Mouse (Mus musculus): ENCODE results near the gene Exoc3l2. TPM values are rescaled to one million over a fixed set of nuclear protein-coding genes. Genes with fewer than 3 reads are reported as not detected.

Gene Exoc3l2
- not detected in 2 replicates for total RNA-seq (2015; ENCODE audit: low replicate concordance)
- not detected in 2 replicates for total RNA-seq (2017; ENCODE audit: low replicate concordance)

DNA sequence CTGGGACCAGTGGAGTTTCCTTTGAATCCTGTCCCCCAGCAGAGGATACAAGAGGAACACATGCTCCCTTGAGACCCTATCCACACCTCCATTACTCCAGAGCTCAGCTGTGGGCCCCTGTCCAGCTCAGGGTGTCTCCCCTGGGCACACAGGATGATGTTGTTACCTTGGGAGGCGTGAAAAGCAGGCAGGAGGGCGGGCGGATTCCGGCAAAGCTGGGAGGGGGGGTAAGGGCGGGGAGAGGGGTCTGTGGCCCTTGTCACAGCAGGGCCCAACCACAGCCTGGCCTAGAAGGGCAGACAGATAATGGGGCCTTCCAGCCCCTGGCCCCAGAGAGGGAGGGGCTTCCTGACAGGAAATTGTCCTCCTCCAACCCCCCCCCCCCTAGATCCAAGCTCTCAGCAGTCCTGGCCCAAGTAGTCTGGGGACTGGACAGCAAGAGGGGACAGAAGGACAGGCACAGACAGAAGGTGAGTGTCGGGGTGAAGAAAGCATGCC is at the start of gene Exoc3l2:
Exoc3l2 (plus strand) TSS at position 448 of the 498 bp plus-strand sequence.
- ATAC-seq (replicated peaks; ENCODE audit: low FRiP score, poor library complexity, severe bottlenecking): no peak

DNA sequence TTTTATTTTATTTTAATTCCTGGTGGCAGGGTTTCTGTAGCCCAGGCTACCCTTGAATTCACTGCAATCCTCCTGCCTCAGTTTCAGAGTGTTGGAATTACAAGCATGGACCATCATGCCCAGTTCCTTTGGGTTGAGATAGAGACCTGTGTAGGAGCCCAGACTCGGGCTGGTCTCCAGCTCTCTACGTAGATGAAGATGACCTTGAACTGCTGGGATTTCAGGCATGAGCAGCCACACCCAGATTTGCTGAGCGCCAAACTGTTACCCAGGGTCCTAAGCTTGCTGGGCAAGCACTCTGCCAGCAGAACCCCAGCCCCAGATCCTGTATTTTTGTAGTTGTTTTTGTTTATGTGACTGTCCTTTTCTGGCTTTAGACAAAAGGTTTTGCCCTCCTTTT is 49.6 kb upstream of the Exoc3l2 start:
- no peak for ATAC-seq (replicated peaks; ENCODE audit: low FRiP score, poor library complexity, severe bottlenecking)

DNA sequence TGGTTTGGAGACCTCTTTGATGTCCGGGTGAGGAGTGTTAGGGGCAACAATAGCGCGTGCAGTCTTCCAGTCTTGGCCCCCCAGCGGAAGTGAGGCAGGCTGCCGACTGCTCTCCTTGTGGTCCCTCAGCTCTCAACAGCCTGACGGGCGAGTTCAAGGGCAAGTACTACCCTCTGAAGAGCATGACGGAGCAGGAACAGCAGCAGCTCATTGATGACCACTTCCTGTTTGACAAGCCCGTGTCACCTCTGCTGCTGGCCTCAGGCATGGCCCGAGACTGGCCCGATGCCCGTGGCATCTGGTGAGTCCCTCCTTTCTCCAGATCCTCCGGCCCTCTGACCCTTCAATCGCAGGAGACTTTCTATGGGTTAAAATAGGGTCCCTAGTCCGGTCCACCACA is 46.5 kb upstream of the Exoc3l2 start:
- no peak for ATAC-seq (replicated peaks; ENCODE audit: low FRiP score, poor library complexity, severe bottlenecking)

DNA sequence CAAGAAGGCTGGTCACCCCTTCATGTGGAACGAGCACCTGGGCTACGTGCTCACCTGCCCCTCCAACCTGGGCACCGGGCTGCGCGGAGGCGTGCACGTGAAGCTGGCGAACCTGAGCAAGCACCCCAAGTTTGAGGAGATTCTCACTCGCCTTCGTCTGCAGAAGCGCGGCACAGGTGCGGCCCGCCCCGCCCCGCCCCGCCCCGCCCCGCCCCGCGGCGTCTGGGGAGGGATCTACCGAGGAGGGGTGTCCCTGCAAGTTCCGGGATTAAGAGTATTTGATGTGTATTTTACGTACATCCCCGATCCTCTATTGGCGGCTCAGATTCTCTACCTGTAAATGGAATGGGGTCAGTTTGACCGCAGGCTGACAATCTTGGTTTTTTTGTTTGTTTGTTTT is 43.0 kb upstream of the Exoc3l2 start:
- ATAC-seq (replicated peaks; ENCODE audit: low FRiP score, poor library complexity, severe bottlenecking): no peak

DNA sequence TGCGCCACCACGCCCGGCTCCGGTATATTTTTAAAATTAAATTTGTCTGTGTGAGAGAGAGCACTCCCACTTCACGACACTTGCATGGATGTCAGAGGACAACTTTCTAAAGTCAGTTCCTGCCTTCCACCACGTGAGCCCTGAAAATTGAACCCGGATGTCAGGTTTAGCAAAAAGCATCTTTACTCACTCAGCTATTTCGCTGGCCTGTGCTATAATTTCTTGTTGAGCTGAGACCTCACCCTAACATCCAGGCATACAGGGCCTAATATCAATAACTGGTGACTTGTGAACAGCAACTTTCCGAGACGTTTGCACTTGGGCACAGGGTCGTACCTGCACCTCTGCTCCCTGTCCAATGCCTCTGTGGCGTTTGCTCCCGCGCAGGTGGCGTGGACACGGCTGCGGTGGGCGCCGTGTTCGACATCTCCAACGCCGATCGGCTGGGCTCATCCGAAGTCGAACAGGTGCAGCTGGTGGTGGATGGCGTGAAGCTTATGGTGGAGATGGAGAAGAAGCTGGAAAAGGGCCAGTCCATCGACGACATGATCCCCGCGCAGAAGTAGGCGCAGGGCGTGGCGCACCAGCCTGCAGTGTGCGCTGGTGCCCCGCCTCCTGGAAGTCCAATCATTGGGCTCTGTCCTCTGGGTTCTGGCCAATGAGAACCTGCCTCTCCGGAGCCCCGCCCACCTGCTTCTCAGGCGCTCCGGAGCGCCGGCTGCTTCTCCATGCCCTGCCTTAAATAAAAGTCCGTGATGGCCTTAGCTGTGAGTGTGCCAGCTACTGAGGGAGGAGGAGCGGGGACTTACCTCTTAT is 42.1 kb upstream of the Exoc3l2 start:
- ATAC-seq (replicated peaks; ENCODE audit: low FRiP score, poor library complexity, severe bottlenecking): peak; percentile 95

DNA sequence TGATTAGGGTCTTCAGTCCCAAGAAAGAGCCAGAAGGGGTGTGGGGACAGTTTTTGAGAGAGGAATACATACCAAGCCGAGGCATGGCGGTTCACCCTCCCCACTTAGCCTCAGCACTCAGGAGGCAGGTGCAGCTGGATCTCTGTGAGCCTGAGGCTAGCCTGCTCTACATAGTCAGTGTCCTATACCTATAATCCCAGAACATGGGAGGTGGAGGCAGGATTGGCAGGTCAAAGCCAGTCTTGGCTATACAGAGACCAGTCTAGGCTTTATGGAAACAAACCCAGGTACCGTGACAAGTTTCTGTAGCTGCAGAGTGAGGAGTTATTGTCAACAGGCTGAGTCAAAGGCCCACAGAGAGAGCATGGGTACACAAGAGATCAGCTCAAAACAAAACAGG is 40.0 kb upstream of the Exoc3l2 start:
- no peak for ATAC-seq (replicated peaks; ENCODE audit: low FRiP score, poor library complexity, severe bottlenecking)

DNA sequence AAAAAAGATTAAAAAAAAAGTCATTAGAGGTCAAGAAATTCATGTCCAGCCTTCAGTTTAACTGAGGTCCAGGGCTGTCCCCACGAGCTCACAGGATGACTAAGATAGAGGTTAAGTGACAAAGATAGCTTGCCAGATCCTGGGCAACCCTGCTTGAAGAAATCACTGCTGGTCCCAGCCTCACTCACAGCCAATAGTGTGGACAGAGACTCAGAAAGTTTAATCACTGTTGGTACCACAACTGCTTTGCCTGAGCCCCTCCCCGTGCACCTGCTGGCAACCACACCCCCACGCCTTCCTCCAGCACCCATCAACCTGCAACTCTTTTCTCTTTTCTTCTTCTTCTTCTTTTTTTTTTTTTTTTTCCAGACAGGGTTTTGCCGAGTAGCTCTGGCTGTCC is 39.1 kb upstream of the Exoc3l2 start:
- ATAC-seq (replicated peaks; ENCODE audit: low FRiP score, poor library complexity, severe bottlenecking): no peak

DNA sequence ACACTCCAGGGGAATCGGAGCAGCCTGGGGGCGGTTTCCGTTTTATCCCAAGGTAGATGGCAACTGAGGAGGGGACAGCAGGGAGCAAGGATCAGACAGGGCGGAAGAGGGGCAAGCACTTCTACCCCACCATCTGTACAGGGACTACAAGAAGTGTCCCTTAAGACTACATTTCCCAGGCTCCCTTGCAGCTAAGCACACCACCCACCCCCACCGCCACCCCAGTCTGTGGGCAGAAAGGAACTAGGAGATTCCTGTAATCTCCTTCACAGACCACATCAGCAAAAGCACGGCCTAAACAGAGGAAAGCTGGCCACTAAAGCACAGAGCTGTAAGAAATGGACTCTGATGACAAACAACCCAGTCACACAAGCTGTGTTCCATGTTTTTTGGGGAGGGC is 36.8 kb upstream of the Exoc3l2 start:
- no peak for ATAC-seq (replicated peaks; ENCODE audit: low FRiP score, poor library complexity, severe bottlenecking)

DNA sequence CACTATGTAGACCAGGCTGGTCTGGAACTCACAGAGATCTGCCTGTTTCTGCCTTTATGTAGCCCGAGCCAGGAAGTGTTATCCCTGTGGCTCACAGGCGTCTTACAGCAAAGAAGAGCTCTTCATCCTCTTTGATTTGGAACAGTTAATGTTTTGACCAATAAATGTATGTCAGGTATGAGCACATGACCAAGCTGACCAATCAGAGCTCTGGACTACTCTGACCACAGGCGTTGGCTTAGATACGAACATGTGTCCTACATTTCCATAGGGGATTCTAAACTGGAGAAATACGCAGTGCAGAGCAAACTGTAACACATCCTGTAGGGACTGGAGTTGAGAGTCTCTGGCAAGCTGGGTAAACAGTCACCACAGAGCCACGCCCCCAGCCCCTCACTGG is 36.2 kb upstream of the Exoc3l2 start:
- no peak for ATAC-seq (replicated peaks; ENCODE audit: low FRiP score, poor library complexity, severe bottlenecking)

DNA sequence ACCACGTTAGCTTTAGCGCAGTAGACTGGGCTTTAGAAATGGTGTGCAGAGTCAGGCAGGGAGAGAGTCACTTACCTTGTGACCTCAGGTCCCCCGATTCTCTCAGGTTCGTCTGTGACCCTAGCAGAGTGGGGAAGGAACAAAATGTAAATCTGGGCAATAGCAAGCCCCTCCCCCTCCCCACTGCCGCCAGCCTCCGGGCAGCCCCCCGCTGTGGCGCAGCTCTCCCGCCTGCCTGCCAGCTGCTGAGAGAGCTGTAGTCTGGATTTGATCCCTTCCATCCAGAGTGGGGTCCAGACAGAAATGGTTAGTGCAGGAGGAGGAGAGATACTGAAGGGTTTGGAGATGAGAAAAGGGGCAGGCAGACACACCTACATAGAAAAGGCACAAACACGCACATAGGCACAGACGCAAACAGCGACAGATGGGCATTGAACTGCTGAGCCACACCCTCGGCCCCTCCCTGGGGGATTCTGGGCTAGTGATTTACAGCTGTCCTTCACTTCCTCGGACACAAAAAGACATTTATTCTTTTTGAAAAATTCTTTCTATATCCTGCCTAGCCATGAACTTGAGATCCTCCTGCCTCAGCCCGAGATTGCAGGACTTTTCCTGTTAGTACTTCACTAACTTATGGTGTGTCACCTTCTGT is 35.0 kb upstream of the Exoc3l2 start:
- no peak for ATAC-seq (replicated peaks; ENCODE audit: low FRiP score, poor library complexity, severe bottlenecking)

DNA sequence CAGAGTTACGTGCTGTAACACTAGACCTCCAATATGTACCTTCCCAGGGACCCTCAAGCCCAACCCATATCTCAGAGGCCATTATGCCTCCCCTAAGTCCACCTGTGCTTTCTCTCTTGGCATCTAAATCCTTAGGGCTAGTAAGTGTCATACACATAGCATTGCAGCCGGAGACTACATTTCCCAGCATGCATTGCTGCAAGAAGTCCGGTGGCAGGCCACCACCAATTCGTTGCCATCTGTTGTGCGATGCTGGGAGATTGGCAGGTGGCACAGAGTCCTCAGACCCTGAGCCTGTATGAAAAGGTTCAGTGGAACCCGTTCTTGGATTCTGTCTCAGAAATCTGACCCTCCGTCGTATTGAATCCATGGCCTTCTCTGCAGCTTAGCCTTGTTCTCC is 33.4 kb upstream of the Exoc3l2 start:
- ATAC-seq (replicated peaks; ENCODE audit: low FRiP score, poor library complexity, severe bottlenecking): no peak

DNA sequence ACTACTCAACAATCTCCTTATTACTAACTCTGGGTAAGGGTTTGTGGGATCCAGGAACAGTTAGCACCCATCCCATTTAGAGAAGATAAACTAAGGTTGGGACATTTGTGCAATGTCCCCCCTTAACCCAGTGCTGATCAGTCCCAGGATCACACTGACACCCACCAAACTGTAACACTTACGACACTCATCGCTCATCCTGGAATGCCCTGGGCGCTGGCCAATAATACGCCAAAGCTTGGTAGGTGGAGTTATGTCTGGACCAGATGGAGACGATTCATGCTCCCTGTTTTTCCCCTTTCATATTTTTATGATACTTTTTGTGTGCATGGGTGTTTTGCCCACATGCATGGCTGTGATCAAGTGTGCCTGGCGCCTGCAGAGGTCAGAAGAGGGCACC is 32.7 kb upstream of the Exoc3l2 start:
- no peak for ATAC-seq (replicated peaks; ENCODE audit: low FRiP score, poor library complexity, severe bottlenecking)

DNA sequence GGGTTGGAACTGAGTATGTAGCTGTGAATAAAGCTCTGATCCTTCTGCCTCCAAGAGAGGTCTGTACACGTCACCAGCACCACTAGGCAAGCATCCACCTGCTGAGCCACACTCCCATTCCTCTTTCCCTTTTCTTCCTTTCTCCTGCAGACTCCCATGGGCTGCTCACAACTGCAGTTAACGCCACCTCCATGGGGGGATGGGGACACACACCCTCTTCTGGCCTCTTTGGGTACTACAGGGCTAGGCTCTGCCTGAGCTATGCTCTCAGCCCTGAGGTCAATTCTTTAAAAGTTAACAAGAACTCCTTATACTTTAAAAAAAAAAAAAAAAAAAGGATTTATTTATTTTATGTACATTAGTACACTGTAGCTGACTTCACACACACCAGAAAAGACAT is 30.7 kb upstream of the Exoc3l2 start:
- no peak for ATAC-seq (replicated peaks; ENCODE audit: low FRiP score, poor library complexity, severe bottlenecking)

DNA sequence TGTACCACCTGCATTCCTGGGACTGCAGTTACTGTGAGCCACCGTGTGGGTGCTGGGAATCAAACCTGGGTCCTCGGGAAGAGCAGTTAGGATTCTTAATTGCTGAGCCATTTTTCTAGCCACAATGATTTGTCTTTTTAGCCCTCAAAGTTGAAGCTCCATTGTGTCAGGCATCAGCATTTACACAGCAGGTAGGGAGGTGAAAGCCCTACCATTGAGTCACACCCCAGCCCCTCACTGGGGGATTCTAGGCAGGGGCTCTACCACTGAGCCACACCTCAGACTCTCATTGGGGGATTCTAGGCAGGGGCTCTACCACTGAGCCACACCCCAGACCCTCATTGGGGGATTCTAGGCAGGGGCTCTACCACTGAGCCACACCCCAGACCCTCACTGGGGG is 26.9 kb upstream of the Exoc3l2 start:
- no peak for ATAC-seq (replicated peaks; ENCODE audit: low FRiP score, poor library complexity, severe bottlenecking)

DNA sequence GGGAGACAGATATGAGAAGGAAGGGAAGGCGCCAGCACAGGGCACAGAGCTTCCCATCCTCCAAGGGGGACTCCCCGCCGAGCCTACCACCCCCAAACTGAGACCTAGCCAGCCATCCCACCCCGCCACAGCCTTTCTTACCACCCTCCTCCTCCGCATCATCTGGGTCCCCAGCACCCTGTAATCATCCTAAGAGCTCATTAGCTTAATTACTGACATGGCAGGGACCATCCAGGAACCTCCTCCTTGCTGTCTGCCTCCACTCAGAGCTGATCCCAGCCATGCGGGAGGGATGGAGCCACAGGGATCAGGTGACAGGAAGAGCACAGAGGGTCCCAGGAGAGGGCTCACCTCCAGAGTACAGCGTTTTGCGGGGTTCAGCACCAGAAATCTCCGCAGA is 26.1 kb upstream of the Exoc3l2 start:
- no peak for ATAC-seq (replicated peaks; ENCODE audit: low FRiP score, poor library complexity, severe bottlenecking)

DNA sequence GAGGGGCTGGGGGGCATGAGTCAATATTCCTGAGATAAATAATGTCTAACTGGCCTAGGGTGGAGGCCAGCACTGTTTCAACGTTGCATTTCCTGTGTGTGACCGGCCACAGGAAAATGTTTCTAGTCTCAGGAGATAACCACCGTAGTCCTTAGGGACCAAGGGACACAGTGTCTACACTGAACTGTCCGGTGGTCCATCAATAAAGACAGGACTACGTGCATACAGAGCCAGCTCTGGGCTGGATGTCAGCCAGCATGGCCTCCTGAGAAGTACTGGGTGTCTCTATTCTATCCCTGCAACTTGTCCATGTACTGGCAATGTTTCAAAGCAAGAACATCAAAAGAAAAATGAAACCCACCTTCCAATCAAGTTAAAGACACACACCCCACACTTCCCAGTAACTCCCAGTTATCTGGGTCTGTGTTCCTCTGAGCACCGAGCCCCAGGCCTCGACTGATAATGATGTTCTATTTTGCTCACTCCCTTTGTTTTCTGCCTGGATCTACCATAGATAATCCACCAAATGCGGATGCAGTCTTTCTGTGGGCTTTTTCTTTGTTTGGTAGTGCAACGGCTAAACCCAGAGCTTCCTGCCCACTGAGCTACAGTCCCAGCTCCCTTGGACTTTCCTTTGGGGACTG is 21.6 kb upstream of the Exoc3l2 start:
- ATAC-seq (replicated peaks; ENCODE audit: low FRiP score, poor library complexity, severe bottlenecking): no peak

DNA sequence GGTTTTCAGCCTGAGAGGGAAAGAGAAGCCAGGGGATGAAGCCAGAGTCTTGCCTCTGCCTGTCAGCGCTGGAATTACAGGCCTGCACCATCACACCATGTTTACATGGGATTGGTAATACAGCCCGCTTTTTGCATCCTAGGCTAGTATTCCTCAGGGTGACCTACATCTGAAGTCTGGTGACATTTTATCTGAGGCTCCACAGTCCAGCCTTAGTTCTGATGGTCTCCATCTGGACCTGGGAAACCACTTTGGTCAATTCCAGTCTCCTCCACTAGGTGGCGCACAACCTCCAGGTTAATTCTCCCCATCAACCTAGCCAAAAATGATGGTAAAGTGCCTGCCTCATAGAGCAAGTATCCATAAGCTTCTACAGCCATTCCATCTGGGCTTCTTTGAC is 19.8 kb upstream of the Exoc3l2 start:
- ATAC-seq (replicated peaks; ENCODE audit: low FRiP score, poor library complexity, severe bottlenecking): peak; percentile 46

DNA sequence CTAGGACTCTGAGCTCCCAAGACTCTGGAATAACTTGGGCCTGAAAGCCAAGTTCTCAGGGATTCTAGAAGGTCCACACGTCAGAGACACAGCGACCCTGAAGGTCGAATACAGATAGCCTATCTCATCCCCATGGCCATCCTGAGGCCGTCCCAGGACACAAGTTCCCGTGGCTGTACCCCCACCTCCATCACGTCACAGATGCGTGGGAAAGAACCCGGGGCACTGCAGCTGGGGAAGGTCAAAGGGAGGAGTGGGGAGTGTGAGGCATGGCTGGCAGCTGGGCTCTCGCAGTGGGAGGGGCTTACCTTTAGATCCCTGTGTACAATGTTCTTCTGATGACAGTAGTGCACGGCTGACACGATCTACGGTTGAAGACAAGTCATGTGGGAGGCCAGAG is 18.3 kb upstream of the Exoc3l2 start:
- ATAC-seq (replicated peaks; ENCODE audit: low FRiP score, poor library complexity, severe bottlenecking): no peak

DNA sequence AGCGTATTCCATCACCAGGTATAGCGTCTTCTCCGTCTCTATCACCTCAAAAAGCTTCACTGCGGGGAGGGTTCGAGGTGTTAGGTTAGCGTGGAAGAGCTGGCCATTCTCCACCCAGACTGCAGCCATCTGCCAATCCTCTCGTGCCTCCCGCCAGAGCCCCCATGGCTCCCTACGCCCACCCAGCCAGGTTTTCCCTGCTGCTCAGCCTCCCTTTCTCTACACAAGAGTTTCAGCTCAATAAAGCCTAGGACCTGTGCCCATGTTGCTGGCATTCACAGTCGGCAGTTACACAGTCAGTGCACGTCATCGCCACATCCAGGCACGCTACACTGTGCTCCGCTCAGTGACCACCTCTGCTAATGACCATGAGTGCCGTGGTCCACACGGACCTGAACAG is 15.4 kb upstream of the Exoc3l2 start:
- ATAC-seq (replicated peaks; ENCODE audit: low FRiP score, poor library complexity, severe bottlenecking): no peak

DNA sequence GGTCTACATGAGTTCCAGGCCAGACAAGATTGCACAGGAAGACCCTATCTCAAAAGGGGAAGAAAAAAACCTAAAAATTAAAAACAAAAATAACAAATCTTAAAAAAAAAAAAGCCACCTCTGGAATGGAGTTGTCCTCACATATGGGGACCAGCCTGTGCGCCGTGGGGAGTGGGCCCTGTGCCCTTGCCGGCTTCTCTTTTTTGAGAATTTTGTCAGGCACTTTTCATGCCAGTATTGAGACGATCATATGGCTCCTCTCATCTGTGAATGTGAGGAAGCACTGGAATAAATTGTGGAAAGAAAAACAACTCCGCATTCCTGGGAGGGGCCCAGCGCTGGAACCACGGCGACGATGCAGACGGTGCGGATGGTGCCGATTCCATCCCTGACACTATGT is 14.0 kb upstream of the Exoc3l2 start:
- no peak for ATAC-seq (replicated peaks; ENCODE audit: low FRiP score, poor library complexity, severe bottlenecking)

DNA sequence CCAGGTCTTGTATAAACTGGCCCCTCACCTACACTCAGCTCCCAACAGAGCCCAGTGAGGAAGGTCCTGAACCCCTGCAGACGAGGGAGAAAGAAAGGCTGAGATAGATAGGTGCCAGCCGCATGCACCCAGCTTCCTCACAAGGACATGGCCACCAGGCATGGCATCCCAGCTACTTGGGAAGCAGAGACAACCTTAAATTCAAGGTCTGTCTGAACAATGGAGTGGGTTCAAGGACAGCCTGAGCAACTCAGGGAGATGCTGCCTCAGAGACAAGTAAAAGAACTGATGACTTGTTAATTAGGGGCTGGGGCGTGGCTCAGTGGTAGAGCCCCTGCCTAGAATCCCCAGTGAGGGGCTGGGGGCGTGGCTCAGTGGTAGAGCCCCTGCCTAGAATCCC is 7.9 kb upstream of the Exoc3l2 start:
- ATAC-seq (replicated peaks; ENCODE audit: low FRiP score, poor library complexity, severe bottlenecking): no peak
